Mouse (Mus musculus) right cerebral cortex, adult 18-20 months (tissue): ENCODE results near the gene Scml4.

Source experiments
- DNase-seq: peaks from one replicate; pipeline ENCODE4 v3.0.0; 2022; ENCODE audit warnings: mixed read lengths

Scml4 gene

GRCm38 (mm10) chr10:42908562-42908961 is 48.4 kb downstream of the Scml4 start:
- no peak for DNase-seq

- DNase-seq: no peak
Measured at GRCm38 (mm10) chr10:42910567-42910966, 50.4 kb downstream of the Scml4 start.

DNA sequence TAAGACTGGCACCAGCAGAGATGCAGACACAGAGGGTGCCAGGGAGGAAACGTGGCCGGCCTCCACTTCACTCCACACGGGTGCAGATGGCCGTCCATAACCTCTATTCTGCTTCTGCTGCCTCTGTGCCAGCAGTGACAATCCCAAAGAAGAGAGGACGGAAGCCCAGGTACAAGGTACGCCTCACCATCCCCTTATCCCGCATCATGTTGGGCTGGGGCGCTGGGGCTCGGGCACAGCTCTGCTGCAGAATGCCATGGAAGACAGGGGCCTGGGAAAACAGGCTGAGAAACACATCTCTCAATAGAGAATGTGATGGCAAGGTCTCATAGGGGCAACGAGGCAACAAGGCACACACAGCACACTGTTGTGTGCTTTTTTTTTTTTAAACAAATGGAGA is 51.9 kb downstream of the Scml4 start:
- DNase-seq: no peak

GRCm38 (mm10) chr10:42913196-42913595 is 53.0 kb downstream of the Scml4 start:
- no peak for DNase-seq

GRCm38 (mm10) chr10:42914146-42914545 is 54.0 kb downstream of the Scml4 start:
- DNase-seq: no peak

DNA sequence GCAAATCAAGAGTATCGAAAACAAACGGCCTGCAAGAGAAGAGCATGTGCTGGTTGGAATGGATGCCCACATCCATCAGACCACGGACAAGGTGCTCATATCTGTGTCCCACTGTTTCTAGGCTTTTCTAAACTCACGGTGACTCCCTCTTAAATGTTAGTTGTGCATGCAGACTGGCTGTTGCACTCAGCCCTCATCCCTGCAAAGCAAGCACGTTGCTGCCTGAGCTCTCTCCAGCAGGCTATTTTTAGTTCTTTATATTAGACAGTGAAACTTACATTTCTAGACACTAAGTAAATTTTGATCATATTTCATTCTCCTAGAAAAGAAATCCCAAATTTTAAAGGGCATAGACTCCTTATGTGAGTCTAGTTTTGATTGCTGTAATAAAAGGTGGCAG is 57.2 kb downstream of the Scml4 start:
- no peak for DNase-seq

DNA sequence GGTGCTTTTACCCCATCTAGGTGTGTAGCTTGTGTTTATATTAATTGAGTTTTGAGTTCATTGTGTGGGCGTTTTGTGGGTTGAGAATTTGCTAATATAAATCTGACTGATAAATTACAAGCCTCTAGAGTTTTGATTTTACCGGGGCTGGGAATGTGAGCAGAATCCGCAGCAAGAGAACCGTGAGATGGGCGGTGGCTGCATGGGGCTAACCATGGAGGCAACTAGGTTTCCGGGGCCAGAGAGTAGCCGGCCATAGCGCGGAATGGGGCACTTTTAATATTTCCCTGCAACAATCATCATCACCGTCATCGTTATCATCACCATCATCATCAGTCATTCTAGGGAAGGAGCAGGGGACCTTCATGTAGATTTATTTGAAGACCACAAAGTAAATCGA is 59.6 kb downstream of the Scml4 start:
- no peak for DNase-seq

GRCm38 (mm10) chr10:42925103-42925866 is 65.1 kb downstream of the Scml4 start:
- DNase-seq: no peak

DNA sequence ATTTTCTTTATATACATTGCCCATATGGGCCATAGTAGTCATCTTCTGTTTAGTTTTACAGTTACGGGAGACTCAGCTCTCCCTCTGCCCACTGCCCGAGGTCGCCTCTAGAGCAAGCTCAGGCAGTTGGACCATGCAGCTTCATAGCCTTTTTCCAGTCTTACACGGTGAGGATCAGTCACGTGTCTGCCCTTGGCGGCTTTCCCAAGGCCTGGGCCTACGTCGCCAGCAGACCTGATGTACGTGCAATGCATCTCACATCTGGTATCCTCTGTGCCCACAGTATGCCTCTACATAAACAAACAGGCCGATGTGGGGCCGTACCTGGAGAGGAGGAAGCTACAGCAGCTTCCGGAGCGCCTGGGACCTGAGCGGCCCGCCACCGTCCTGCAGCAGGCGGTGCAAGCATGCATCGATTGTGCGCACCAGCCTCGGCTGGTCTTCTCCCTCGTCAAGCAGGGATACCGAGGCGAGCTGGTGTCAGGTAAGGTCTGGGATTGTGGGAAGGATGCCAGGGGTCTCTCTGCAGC is 70.0 kb downstream of the Scml4 start:
- DNase-seq: no peak

DNA sequence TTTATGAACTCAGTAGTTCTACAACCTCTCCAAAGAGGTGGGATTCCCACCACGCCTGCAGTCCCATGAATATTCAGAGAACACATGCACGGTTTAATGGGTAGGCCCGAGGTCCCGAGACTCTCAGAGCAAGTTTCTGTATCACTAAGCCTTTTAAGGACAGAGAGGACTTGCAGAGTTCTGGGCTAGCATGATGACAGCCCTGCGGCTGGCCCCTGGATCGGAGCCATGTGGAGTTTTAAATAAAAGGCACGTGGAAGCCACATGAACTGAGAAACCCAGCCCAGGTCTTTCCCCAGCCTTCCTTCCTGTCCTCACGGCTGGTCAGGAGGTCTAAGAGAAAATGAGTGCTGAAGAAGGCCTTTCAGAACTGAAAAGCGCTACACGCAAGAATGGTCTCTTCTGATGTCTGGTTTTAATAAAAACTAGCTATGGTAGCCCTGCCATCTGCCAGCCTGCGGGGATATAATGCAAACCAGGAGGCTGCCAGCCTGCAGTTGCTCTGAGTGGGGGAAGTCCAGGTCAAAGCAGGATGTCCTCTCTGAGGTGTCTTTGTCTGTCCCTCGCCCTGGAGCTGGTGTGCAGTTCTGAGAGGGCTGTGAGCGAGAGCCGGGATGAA is 72.8 kb downstream of the Scml4 start:
- no peak for DNase-seq

DNA sequence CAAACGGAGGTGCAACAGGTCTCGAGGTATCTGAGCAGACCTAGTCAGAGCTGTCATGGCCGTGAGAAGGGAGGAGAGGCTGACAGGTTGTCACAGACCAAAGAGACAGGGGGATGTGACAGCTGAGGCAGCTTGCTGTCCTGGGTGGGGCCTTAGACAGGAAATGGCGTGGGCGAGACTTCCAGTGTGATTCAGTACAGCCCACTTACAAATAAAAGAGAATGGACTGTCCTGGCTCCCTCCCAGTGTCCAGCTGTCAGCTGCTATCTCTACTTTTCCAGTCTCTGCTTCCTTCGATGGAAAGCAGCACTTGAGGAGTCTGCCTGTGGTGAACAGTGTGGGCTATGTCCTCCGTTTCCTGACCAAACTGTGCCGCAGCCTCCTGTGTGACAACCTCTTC is 74.5 kb downstream of the Scml4 start:
- no peak for DNase-seq

DNA sequence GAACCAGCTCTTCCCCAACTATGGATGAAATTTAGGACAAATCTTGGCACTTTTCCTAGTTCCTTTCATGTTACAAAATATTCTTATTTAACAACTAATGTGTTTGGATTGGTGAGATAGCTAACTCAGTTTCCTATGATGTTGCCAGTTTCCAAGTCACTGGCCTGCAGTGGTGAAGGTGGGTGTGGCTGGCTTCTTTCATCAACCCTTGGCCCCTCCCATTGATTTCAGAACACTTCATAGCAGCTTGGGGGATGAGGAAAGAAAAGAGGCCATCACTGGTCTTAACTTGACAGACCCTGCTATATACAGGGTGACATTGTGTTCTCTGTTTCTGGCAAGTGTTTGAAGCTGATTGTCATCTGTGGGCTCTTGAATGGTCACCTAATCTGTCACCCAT is 76.0 kb downstream of the Scml4 start:
- no peak for DNase-seq

DNA sequence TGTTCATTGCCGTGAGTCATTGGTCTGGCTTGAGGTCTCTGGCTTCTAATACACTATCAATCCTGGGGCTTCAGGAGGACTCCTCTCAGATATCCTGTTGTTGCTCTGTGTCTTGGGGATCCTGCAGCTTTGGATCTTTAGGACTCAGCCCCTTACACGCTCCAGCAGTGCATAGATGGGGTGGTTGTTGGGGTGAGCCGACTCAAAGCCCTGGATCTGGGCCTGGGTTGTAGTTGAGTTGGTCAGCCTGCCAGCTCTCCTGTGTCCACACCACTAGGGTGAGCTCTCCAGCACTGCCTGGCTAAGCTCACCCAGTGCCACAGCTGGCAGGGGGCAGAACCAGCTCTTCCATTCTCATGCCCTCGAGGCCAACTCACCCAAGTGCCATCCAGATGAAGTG is 78.2 kb downstream of the Scml4 start:
- DNase-seq: no peak

- peak; percentile 26 for DNase-seq
Measured at GRCm38 (mm10) chr10:42939691-42940090, 79.5 kb downstream of the Scml4 start.

- no peak for DNase-seq
Measured at GRCm38 (mm10) chr10:42940193-42941050, 80.3 kb downstream of the Scml4 start.

- DNase-seq: no peak
Measured at GRCm38 (mm10) chr10:42941278-42941677, 81.1 kb downstream of the Scml4 start.

- DNase-seq: peak; percentile 61
Measured at GRCm38 (mm10) chr10:42941697-42942221, 81.6 kb downstream of the Scml4 start.

- no peak for DNase-seq
Measured at GRCm38 (mm10) chr10:42942300-42942699, 82.1 kb downstream of the Scml4 start.

DNA sequence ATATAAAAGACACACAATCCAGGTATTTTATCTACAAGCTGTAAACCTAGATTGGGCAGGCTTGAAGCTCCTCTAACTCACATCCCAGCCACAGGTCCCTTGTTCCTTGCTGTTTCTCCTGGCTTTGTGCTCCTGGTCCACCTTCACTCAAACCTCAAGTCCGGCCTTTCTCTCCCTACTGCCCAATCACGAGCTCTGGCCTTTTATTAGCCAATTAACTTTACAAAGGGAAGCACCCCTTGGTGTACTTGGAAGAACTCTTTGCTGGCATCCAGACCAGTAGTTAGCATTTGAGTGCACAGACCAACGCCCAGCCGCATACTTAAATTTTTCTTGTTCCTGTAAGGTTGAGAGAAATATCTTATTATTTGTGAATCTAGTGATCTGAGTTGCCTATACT is 85.1 kb downstream of the Scml4 start:
- DNase-seq: no peak

DNA sequence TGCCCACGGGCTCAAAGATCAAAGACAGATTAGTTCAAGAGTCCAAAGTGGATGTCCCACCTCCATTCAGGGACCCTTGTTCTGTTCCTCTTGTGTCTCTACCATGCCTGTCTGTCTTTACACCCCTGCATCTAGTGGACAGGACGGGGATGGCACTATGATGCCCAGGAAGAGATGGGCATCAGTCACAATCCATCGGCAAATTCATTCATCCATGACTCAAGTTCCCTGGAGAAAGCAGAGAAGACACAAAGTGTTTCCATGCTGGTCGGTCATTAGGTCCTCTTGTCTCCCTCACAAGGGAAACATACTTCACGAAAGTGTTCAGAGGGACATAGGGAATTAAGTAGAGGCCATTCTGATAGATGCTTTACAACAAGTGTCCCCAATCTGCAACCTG is 87.2 kb downstream of the Scml4 start:
- DNase-seq: no peak

GRCm38 (mm10) chr10:42950252-42950751 is 90.1 kb downstream of the Scml4 start:
- no peak for DNase-seq

- peak; percentile 28 for DNase-seq
Measured at GRCm38 (mm10) chr10:42951078-42952045, 91.2 kb downstream of the Scml4 start.
